Mouse (Mus musculus): Measurements from ENCODE around the gene Slc25a27. TPM values are rescaled to one million over a fixed set of nuclear protein-coding genes. Genes with fewer than 3 reads are reported as not detected.
A peak's percentile ranks its signal among the peaks of the same experiment; 100 is the strongest.

The Slc25a27 gene
- polyA plus RNA-seq, 1 experiment: 1.9 TPM

- WGBS: 93% methylated on average over 12 of the region's 12 CpGs
Observed at GRCm38 (mm10) chr17:43704216-43704930, 37.4 kb upstream of the Slc25a27 start.

DNA sequence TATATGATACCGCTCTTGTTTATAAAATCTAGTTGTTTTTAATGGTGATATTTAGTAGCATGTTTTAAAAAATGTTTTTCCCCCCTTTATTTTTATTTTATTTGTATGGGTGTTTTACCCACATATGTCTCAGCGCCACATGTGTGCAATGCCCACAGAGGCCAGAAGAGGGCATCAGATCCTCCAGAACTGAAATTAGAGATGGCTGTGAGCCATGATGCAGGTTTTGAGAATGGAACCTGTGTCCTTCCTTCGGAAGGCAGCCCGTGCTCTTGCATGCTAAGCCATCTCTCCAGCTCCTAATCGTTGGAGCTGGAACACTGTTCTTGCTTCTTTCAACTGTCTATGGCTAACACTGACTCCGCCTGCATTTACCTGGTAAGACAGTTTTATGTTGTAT is 34.0 kb upstream of the Slc25a27 start:
- TF ChIP-seq POLR2A (IDR thresholded peaks at IDR 0.05; ENCODE audit: low read depth, low read length): no peak
- TF ChIP-seq CTCF (IDR thresholded peaks at IDR 0.05; ENCODE audit: extremely low read depth, insufficient read depth, insufficient read length, insufficient replicate concordance): peak; percentile 10; the same call in 1 of the 2 replicates
- 68% methylated on average over 6 of the region's 6 CpGs for WGBS
- no peak overlapping the region for H3K27ac ChIP-seq (ENCODE audit: insufficient read depth, low read length)
- no peaks in the 10 kb centered on the region for H3K36me3 ChIP-seq (ENCODE audit: control insufficient read depth, insufficient read depth, low read length)
- H3K27me3 ChIP-seq (ENCODE audit: control insufficient read depth, insufficient read depth, low read length): no peaks in the 10 kb centered on the region
- no peak overlapping the region for H3K4me3 ChIP-seq (ENCODE audit: extremely low read depth, insufficient read depth, insufficient read length)
- DNase-seq (ENCODE audit: low read depth in 1 of 2, low spot score in 2 of 2): peak in 1 of 2 experiments; percentile 36
- H3K4me1 ChIP-seq (ENCODE audit: control insufficient read depth, insufficient read depth, insufficient read length): no peaks in the 10 kb centered on the region

More at GRCm38 (mm10) chr17:43704216-43704930, 37.4 kb upstream of the Slc25a27 start:
- Histone ChIP-seq H3K4me1 (ENCODE audit: control insufficient read depth, insufficient read depth, insufficient read length) (no peaks in the 10 kb centered on the region), H3K27me3 (ENCODE audit: control insufficient read depth, insufficient read depth, low read length) (no peaks in the 10 kb centered on the region), H3K36me3 (ENCODE audit: control insufficient read depth, insufficient read depth, low read length) (no peaks in the 10 kb centered on the region), H3K27ac (ENCODE audit: insufficient read depth, low read length) (no peak overlapping the region), H3K4me3 (ENCODE audit: extremely low read depth, insufficient read depth, insufficient read length) (no peak overlapping the region)
- TF ChIP-seq CTCF (IDR thresholded peaks at IDR 0.05; ENCODE audit: extremely low read depth, insufficient read depth, insufficient read length, insufficient replicate concordance) (no peak), POLR2A (IDR thresholded peaks at IDR 0.05; ENCODE audit: low read depth, low read length) (no peak)
- no peak for DNase-seq (ENCODE audit: low read depth in 1 of 2, low spot score in 2 of 2)

DNA sequence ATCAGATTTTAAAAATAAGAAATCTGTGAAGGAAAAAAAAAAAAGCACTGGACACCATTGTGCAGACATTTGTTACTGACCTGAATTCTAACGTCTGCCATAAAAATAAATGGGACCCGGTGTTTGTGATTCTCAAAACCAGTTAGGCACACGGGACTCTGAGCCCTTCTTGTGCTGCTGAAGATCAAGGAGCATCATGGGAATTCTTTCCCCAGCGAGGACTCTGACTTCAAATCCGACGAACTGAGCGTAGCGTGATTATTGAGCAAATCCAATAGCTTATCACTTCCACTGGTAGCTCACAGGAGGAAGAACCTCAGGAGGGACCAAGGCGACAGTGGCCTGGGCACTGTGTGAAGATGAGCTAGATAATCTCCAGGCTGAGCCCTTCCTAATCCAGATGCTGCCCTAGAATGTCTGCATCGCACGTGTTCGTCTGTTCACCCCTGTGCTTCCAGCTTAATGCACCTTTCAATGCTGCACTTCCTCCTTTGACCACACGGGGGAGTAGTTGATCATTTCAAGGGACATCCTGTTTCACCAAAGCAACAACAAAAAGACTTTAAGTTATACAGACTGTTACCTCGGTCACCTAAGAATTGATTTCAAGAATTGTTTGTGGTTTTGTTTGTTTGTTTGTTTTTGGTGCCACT is 32.1 kb upstream of the Slc25a27 start:
- Histone ChIP-seq H3K27me3 (ENCODE audit: control insufficient read depth, insufficient read depth, low read length) (no peaks in the 10 kb centered on the region), H3K36me3 (ENCODE audit: control insufficient read depth, insufficient read depth, low read length) (no peaks in the 10 kb centered on the region), H3K27ac (ENCODE audit: insufficient read depth, low read length) (no peak overlapping the region), H3K4me1 (ENCODE audit: control insufficient read depth, insufficient read depth, insufficient read length) (no peaks in the 10 kb centered on the region), H3K4me3 (ENCODE audit: extremely low read depth, insufficient read depth, insufficient read length) (no peak overlapping the region)
- TF ChIP-seq CTCF (IDR thresholded peaks at IDR 0.05; ENCODE audit: extremely low read depth, insufficient read depth, insufficient read length, insufficient replicate concordance): peak; percentile 56; the same call in 1 of the 2 replicates
- no peak for TF ChIP-seq POLR2A (IDR thresholded peaks at IDR 0.05; ENCODE audit: low read depth, low read length)
- DNase-seq (ENCODE audit: low read depth in 1 of 2, low spot score in 2 of 2): peak; percentile 36 to 64
- 48% methylated on average over 14 of the region's 14 CpGs for WGBS

DNA sequence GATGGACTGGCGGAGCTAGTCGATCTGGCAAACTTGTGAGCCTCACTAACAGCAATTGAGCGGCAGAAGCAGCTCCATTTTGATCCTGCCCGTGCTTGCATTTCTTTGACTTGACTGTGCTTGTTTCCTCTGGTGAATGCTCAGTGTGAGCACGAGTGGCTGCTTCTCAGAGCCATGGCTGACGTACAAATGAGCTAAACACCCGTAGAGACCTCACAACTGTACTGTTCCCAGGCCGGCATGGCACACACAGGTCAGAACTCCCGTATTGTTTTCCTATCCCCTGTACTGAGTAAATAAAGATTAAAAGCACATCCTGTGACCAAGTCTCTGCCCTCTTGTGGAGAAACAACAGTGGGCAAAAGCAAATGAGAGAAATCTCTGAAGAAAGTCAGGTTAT is 22.6 kb upstream of the Slc25a27 start:
- Histone ChIP-seq H3K4me3 (ENCODE audit: extremely low read depth, insufficient read depth, insufficient read length) (no peak overlapping the region), H3K36me3 (ENCODE audit: control insufficient read depth, insufficient read depth, low read length) (peaks cover 2% of the 10 kb centered on the region; the same call in 1 of the 2 replicates), H3K27me3 (ENCODE audit: control insufficient read depth, insufficient read depth, low read length) (no peaks in the 10 kb centered on the region), H3K4me1 (ENCODE audit: control insufficient read depth, insufficient read depth, insufficient read length) (no peaks in the 10 kb centered on the region), H3K27ac (ENCODE audit: insufficient read depth, low read length) (no peak overlapping the region)
- TF ChIP-seq CTCF (IDR thresholded peaks at IDR 0.05; ENCODE audit: extremely low read depth, insufficient read depth, insufficient read length, insufficient replicate concordance) (no peak), POLR2A (IDR thresholded peaks at IDR 0.05; ENCODE audit: low read depth, low read length) (no peak)
- 83% methylated on average over 9 of the region's 9 CpGs for WGBS
- DNase-seq (ENCODE audit: low read depth in 1 of 2, low spot score in 2 of 2): no peak

DNA sequence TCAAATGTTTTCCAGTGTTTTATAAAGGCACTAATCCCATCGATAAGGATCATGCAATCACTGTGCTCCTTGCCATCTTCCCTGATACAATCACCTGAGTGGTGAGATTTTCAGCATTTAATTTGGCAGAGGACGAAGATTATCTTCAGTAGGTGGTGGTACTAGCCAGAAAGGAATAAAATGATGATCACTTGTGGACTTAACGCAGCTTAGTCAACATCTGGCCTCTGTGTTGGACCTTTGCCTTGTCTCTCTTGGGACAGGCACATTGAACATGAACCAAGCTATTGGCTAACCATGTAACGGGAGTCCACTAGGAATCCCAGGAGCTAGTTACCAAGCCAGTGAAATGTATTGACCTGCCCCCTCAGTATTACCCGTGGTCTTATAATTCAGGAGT is 17.6 kb upstream of the Slc25a27 start:
- Histone ChIP-seq H3K4me1 (ENCODE audit: control insufficient read depth, insufficient read depth, insufficient read length) (no peaks in the 10 kb centered on the region), H3K36me3 (ENCODE audit: control insufficient read depth, insufficient read depth, low read length) (peaks cover 2% of the 10 kb centered on the region; the same call in 1 of the 2 replicates), H3K27me3 (ENCODE audit: control insufficient read depth, insufficient read depth, low read length) (no peaks in the 10 kb centered on the region), H3K27ac (ENCODE audit: insufficient read depth, low read length) (no peak overlapping the region), H3K4me3 (ENCODE audit: extremely low read depth, insufficient read depth, insufficient read length) (no peak overlapping the region)
- WGBS: 92% methylated on average over 5 of the region's 5 CpGs
- TF ChIP-seq POLR2A (IDR thresholded peaks at IDR 0.05; ENCODE audit: low read depth, low read length): no peak
- TF ChIP-seq CTCF (IDR thresholded peaks at IDR 0.05; ENCODE audit: extremely low read depth, insufficient read depth, insufficient read length, insufficient replicate concordance): no peak
- no peak for DNase-seq (ENCODE audit: low read depth in 1 of 2, low spot score in 2 of 2)

GRCm38 (mm10) chr17:43684086-43684485 is 17.1 kb upstream of the Slc25a27 start:
- TF ChIP-seq POLR2A (IDR thresholded peaks at IDR 0.05; ENCODE audit: low read depth, low read length): no peak
- no peak for TF ChIP-seq CTCF (IDR thresholded peaks at IDR 0.05; ENCODE audit: extremely low read depth, insufficient read depth, insufficient read length, insufficient replicate concordance)
- WGBS: 81% methylated on average over 7 of the region's 7 CpGs

More at GRCm38 (mm10) chr17:43684086-43684485, 17.1 kb upstream of the Slc25a27 start:
- Histone ChIP-seq H3K4me3 (ENCODE audit: extremely low read depth, insufficient read depth, insufficient read length) (no peak overlapping the region), H3K27ac (ENCODE audit: insufficient read depth, low read length) (no peak overlapping the region), H3K4me1 (ENCODE audit: control insufficient read depth, insufficient read depth, insufficient read length) (no peaks in the 10 kb centered on the region), H3K27me3 (ENCODE audit: control insufficient read depth, insufficient read depth, low read length) (no peaks in the 10 kb centered on the region), H3K36me3 (ENCODE audit: control insufficient read depth, insufficient read depth, low read length) (peaks cover 2% of the 10 kb centered on the region; the same call in 1 of the 2 replicates)
- no peak for DNase-seq (ENCODE audit: low read depth in 1 of 2, low spot score in 2 of 2)
